In genomic region chr5:142448076-142448475, GRCm38 (mm10) we compare ENCODE assay signal across 8 mouse cellular contexts. TPM values are rescaled to one million over a fixed set of nuclear protein-coding genes. Genes with fewer than 3 reads are reported as not detected.
A peak's percentile ranks its signal among the peaks of the same experiment; 100 is the strongest.
DNase-seq lines count a peak whose midpoint lies in the region; ATAC-seq lines count a peak whose summit lies in the region.

No protein-coding gene starts in this region.

- H3K9ac ChIP-seq in hindbrain, embryonic 13.5 days: peak overlapping the region; percentile 40; the same call in 1 of the 2 replicates

- WGBS in hindbrain, embryonic 13.5 days: 6% methylated on average over 9 of the region's 9 CpGs

- peaks cover 45% of the 10 kb centered on the region for H3K4me1 ChIP-seq in hindbrain, embryonic 13.5 days (replicated peaks)

- H3K27me3 ChIP-seq in hindbrain, embryonic 13.5 days: no peaks in the 10 kb centered on the region

- H3K4me2 ChIP-seq in hindbrain, embryonic 13.5 days: no peak overlapping the region

- peak; percentile 97 for DNase-seq in NIH3T3 (ENCODE audit: low read depth)
- peak; percentile 95 to 97 for DNase-seq in cerebellum, postnatal 10 days
- DNase-seq in frontal cortex, postnatal 14 days (ENCODE audit: low spot score in 2 of 2): peak; percentile 80 to 91
- DNase-seq in layer of hippocampus, postnatal 14 days (ENCODE audit: low spot score in 2 of 2): peak; percentile 92 to 95
- peak; percentile 94 for DNase-seq in lung, postnatal 10 days
- DNase-seq in retina, adult 2 months (ENCODE audit: low read depth, low spot score): peak; percentile 82
- DNase-seq in thymus, postnatal 25 days: peak; percentile 89

- H3K4me3 ChIP-seq in hindbrain, embryonic 13.5 days: no peak overlapping the region

- no peaks in the 10 kb centered on the region for H3K9me3 ChIP-seq in hindbrain, embryonic 13.5 days

- peak; percentile 70 for ATAC-seq in hindbrain, embryonic 13.5 days (ENCODE audit: low FRiP score)

- H3K36me3 ChIP-seq in hindbrain, embryonic 13.5 days: peaks cover 33% of the 10 kb centered on the region

- peak overlapping the region; percentile 72 for H3K27ac ChIP-seq in hindbrain, embryonic 13.5 days

RNA-seq across cellular contexts. Expression of gene Ap5z1, which starts 15.7 kb away (rescaled TPM):
- polyA plus RNA-seq in hindbrain, embryonic 13.5 days (2015; fragmentation: Nextera tagmentation; extraction: Ambion mirVana): 12.8 and 15.2 TPM in 2 replicates
- total RNA-seq in layer of hippocampus, postnatal 14 days (2021): 10 to 100 TPM; 18.3 to 19.1 TPM

RNA-seq across cellular contexts. Expression of gene Foxk1, which starts 46.8 kb away (rescaled TPM):
- polyA plus RNA-seq in hindbrain, embryonic 13.5 days (2015; fragmentation: Nextera tagmentation; extraction: Ambion mirVana): 5.3 and 5.6 TPM in 2 replicates
- total RNA-seq in layer of hippocampus, postnatal 14 days (2021): 10 to 100 TPM; 37.9 to 39.7 TPM
